Mouse (Mus musculus): ENCODE measurements around the gene 4921536K21Rik. TPM values are rescaled to one million over a fixed set of nuclear protein-coding genes. Genes with fewer than 3 reads are reported as not detected.

Gene 4921536K21Rik
- total RNA-seq, 2 experiments from 2014 or later: 0.13 TPM

- DNase-seq: no peak
Measured at GRCm38 (mm10) chr11:3854156-3854555, 40.7 kb downstream of the 4921536K21Rik start.

- peak; percentile 21 for DNase-seq
Measured at GRCm38 (mm10) chr11:3853481-3854034, 41.3 kb downstream of the 4921536K21Rik start.

GRCm38 (mm10) chr11:3853031-3853430 lies 41.9 kb downstream of the 4921536K21Rik start:
- no peak for DNase-seq

GRCm38 (mm10) chr11:3851872-3852271 lies 43.0 kb downstream of the 4921536K21Rik start:
- no peak for DNase-seq

DNA sequence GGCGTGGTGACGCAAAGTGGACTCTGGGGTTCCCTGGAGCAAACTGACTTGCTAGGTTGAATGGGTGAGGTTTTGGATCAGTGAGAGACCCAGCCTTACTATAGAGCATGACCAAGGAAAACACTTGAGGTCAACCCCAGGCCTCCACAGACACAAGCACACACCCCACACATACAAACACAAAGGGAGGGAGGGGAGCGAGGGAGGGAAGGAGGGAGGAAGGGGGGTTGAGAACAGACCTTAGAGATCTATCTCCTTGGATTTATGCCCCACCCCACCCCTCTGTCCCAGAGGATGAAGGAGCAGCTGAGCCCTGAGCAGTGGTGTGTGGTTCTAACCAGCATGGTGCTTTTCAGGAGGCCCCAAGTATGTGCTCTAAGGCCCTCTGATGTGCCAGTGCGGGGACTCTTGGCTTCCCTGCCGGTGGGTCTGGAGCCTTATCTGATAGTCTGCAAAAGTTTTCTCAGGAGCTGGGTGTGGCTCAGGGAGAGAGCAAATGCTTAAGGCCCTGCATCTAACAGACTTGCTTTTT lies 44.1 kb downstream of the 4921536K21Rik start:
- no peak for DNase-seq

- DNase-seq: no peak
Measured at GRCm38 (mm10) chr11:3850315-3850614, 44.6 kb downstream of the 4921536K21Rik start.

DNA sequence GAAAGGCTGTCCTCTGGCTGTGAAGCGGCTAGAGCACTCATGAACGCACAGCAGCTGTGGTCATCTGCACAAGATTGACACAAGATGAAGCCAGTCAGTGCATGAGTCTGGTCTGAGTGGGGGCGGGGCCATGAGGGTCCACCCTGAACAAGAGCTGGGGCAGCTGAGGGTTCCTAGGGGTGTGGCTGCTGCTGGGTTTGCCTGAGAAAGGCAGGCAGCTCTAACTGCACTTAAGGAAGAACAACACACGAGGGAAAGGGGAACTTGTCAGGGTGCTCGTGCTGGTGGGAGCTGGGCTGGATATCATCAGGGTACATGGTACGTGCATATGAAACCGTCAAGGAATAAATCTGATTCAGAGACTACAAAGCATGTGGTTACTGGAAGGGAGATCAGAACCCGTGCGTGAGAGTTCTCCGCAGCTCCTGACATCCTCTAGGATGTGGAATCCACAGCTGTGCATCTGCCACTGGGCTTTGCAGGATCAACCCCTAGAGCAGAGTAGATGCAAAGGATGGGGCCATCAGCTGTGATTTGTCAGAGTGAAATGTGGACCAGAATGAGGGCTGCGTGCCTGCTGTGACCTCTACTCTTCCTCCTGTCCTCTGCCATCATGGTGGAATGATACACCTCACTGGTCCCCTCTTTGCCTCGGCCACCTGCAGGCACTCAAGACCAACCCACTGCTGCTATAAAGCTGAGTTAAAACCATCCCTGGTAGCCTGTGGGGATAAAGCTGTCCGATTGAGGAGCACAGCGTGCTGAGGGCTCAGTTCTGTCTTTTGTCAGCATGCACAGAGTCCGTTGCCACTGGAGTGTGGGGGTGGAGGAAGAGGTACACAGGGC lies 45.2 kb downstream of the 4921536K21Rik start:
- DNase-seq: no peak

- no peak for DNase-seq
Measured at GRCm38 (mm10) chr11:3846351-3846750, 48.5 kb downstream of the 4921536K21Rik start.

- no peak for DNase-seq
Measured at GRCm38 (mm10) chr11:3843943-3844734, 50.8 kb downstream of the 4921536K21Rik start.

Other genes starting within 250 kb of the 4921536K21Rik start
- gene Morc2a, start 245.9 kb downstream of the 4921536K21Rik start, total RNA-seq (2021): 10 to 100 TPM; 15.5 to 15.9 TPM
- under 1 TPM; 0.46 TPM for gene Osbp2, start 31.2 kb downstream of the 4921536K21Rik start, total RNA-seq (2021)
- gene Dusp18, start 142 bp upstream of the 4921536K21Rik start, total RNA-seq (2021): 1 to 10 TPM; 5.1 to 8.4 TPM
- gene Slc35e4, start 19.6 kb upstream of the 4921536K21Rik start, total RNA-seq (2021): 10 to 100 TPM; 13.0 to 14.2 TPM
- gene Tcn2, start 37.1 kb upstream of the 4921536K21Rik start, total RNA-seq (2021): 10 to 100 TPM; 11.6 to 22.6 TPM
- gene Pes1, start 68.9 kb upstream of the 4921536K21Rik start, total RNA-seq (2021): 10 to 100 TPM; 24.3 to 31.2 TPM
- gene 4930556J24Rik, start 81.7 kb upstream of the 4921536K21Rik start, total RNA-seq (2021): not detected
- gene Gal3st1, start 88.5 kb upstream of the 4921536K21Rik start, total RNA-seq (2021): under 1 TPM; 0.51 to 0.78 TPM
- not detected for gene Sec14l4, start 136.4 kb upstream of the 4921536K21Rik start, total RNA-seq (2021)
- gene Sec14l3, start 169.7 kb upstream of the 4921536K21Rik start, total RNA-seq (2021): not detected
- gene Mtfp1, start 200.3 kb upstream of the 4921536K21Rik start, total RNA-seq (2021): 10 to 100 TPM; 60.8 to 62.0 TPM
- gene Sec14l2, start 228.3 kb upstream of the 4921536K21Rik start, total RNA-seq (2021): under 1 TPM; 0.49 to 0.83 TPM
- 1 to 10 TPM; 4.9 to 5.0 TPM for gene Rnf215, start 240.1 kb upstream of the 4921536K21Rik start, total RNA-seq (2021)